Mouse (Mus musculus) myocyte (in vitro differentiated cells): Measurements from ENCODE around the gene Snx3. TPM values are rescaled to one million over a fixed set of nuclear protein-coding genes. Genes with fewer than 3 reads are reported as not detected.

Experiments
- H3K27me3 ChIP-seq: one replicate; pipeline ENCODE4 v1.6.1; 2011; ENCODE audit not compliant: control insufficient read depth, insufficient read depth, insufficient read length
- H3K36me3 ChIP-seq: one replicate; pipeline ENCODE4 v1.6.1; 2011; ENCODE audit not compliant: control insufficient read depth, insufficient read depth
- H3K4me2 ChIP-seq: one replicate; pipeline ENCODE4 v1.6.1; 2011; ENCODE audit warnings: low read depth, control low read depth
- H3K4me3 ChIP-seq: one replicate; pipeline ENCODE4 v1.5.1; 2011; ENCODE audit warnings: mild to moderate bottlenecking, control low read depth, moderate library complexity
- H3K79me2 ChIP-seq: one replicate; pipeline ENCODE4 v1.6.1; 2011; ENCODE audit not compliant: control insufficient read depth, insufficient read depth
- H3ac ChIP-seq: one replicate; pipeline ENCODE4 v1.6.1; 2011; ENCODE audit not compliant: control insufficient read depth, insufficient read length
- CEBPB ChIP-seq: IDR thresholded peaks from 2 replicates; pipeline ENCODE4 v1.6.1; 2011; ENCODE audit warnings: mild to moderate bottlenecking, moderate library complexity; ENCODE audit not compliant: poor library complexity, insufficient read depth, severe bottlenecking
- E2F4 ChIP-seq: IDR thresholded peaks from one replicate; pipeline ENCODE4 v1.6.1; 2011; ENCODE audit warnings: mild to moderate bottlenecking, control low read depth, moderate library complexity; ENCODE audit not compliant: insufficient read depth
- MAX ChIP-seq: IDR thresholded peaks from one replicate; pipeline ENCODE4 v1.6.1; 2011; ENCODE audit warnings: low read depth, mild to moderate bottlenecking, control low read depth
- MYOD1 ChIP-seq, 3 experiments: IDR thresholded peaks; one replicate each; pipeline ENCODE4 v1.6.1; 2011; ENCODE audit warnings: control low read depth in 2 of 3, low read depth in 2 of 3, mild to moderate bottlenecking in 2 of 3, moderate library complexity in 1 of 3; ENCODE audit not compliant: insufficient read length in 2 of 3, control insufficient read depth in 1 of 3
- MYOG ChIP-seq, 3 experiments: IDR thresholded peaks; one replicate each; pipeline ENCODE4 v1.6.1; 2011; ENCODE audit warnings: control low read depth in 2 of 3, low read depth in 2 of 3, mild to moderate bottlenecking in 2 of 3; ENCODE audit not compliant: insufficient read length in 2 of 3, control insufficient read depth in 1 of 3, insufficient read depth in 1 of 3
- POLR2A ChIP-seq: IDR thresholded peaks from one replicate; pipeline ENCODE4 v1.6.1; 2011; ENCODE audit warnings: low read depth, mild to moderate bottlenecking, control low read depth, moderate library complexity; ENCODE audit not compliant: insufficient read length
- POLR2AphosphoS2 ChIP-seq: IDR thresholded peaks from one replicate; pipeline ENCODE4 v1.6.1; 2011; ENCODE audit warnings: low read depth, control low read depth; ENCODE audit not compliant: insufficient read length
- REST ChIP-seq: IDR thresholded peaks from one replicate; pipeline ENCODE4 v1.6.1; 2011; ENCODE audit warnings: mild to moderate bottlenecking, control low read depth, moderate library complexity; ENCODE audit not compliant: insufficient read depth, insufficient read length
- SRF ChIP-seq: IDR thresholded peaks from one replicate; pipeline ENCODE4 v1.6.1; 2011; ENCODE audit warnings: low read depth; ENCODE audit not compliant: control insufficient read depth, insufficient read length
- TCF12 ChIP-seq: IDR thresholded peaks from one replicate; pipeline ENCODE4 v1.6.1; 2011; ENCODE audit warnings: mild to moderate bottlenecking, control low read depth; ENCODE audit not compliant: poor library complexity, insufficient read depth, severe bottlenecking
- TCF3 ChIP-seq: IDR thresholded peaks from one replicate; pipeline ENCODE4 v1.6.1; 2011; ENCODE audit warnings: low read depth, control low read depth; ENCODE audit not compliant: insufficient read length
- USF1 ChIP-seq: IDR thresholded peaks from one replicate; pipeline ENCODE4 v1.6.1; 2011; ENCODE audit warnings: low read depth, mild to moderate bottlenecking, control low read depth, moderate library complexity
- polyA plus RNA-seq: library from polyadenylated mRNA; unstranded; fragments of >200 nt; fragmentation: generic; extraction: Trizol; gene quantifications from one replicate; pipeline ENCODE4 v1.2.1, GENCODE M21; 2012; ENCODE audit warnings: missing spikeins

The Snx3 gene
- polyA plus RNA-seq, 1 experiment: 251 TPM

DNA sequence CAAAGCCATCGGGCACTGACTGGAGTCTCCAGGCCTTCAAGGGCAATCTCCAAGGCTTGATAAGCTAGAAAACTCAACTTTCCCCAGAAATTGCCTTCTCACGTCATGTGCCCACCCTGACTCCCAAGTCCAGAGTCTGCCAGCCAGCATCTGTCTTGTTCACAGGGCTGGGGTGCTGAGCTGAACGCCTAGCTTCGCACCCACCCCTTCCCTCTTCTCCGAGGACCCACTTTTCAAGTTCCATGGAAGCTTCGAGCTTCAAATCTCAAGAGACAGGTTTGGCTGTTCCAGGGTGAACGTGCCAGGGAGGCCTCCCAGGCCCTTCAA, 79.1 kb downstream of the Snx3 start:
- Histone ChIP-seq H3K36me3 (no peaks in the 10 kb centered on the region), H3K4me3 (no peak overlapping the region), H3K4me2 (no peak overlapping the region), H3ac (no peak overlapping the region), H3K79me2 (no peaks in the 10 kb centered on the region), H3K27me3 (peaks cover 91% of the 10 kb centered on the region)
- no peak for TF ChIP-seq CEBPB
- TF ChIP-seq MYOD1 (IDR thresholded peaks at IDR 0.05; ENCODE audit: control insufficient read depth in 1 of 3, insufficient read length in 2 of 3, low read depth in 2 of 3): no peak
- TF ChIP-seq TCF12: no peak
- no peak for TF ChIP-seq REST
- TF ChIP-seq POLR2A: no peak
- TF ChIP-seq USF1: no peak
- TF ChIP-seq SRF: no peak
- no peak for TF ChIP-seq TCF3
- no peak for TF ChIP-seq MYOG (IDR thresholded peaks at IDR 0.05; ENCODE audit: control insufficient read depth in 1 of 3, insufficient read depth in 1 of 3, insufficient read length in 2 of 3, low read depth in 2 of 3)
- no peak for TF ChIP-seq POLR2AphosphoS2
- no peak for TF ChIP-seq MAX
- no peak for TF ChIP-seq E2F4

DNA sequence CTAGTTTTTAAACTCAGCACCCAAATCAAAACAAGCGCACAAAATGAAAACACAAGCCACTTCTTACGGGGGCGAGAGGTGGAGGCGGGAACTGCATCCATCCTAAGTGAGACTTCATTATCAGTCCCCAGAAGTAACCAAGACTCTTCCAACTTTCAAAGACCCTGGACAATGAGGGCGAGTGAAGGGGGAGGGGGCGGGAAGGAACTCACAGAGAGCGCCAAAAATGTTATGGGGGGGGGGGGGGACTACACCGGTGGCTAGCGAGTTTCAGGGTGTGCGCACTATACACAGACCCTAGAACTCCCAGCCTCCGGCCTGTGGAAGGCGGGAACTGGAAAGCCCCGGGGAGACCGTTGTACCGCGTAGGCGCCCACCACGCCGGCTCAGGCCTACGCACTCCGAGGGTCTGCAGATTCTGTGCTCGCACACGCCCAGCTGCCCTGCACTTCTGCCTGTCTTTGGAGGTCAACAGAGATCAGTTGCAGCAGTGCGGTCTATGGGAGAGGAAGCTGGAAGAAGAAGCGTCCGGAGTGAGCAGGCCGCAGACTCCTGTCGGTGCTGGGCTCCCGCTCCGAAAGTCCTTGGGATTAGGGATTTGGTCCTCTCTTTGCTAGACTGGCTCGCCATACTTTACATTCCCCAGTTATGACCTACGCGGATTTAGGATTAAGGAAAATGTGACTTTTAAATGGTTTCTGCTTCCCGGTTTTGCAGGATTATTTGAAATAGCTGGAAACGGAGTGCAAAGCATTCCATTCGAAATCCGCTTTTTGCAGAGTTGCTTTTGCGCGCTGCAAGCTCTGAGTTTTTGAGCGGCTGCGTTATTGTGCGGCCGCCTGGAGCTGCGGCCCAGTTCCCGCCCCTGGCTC, 80.1 kb downstream of the Snx3 start:
- Histone ChIP-seq H3K4me2 (no peak overlapping the region), H3K79me2 (no peaks in the 10 kb centered on the region), H3K4me3 (no peak overlapping the region), H3K36me3 (no peaks in the 10 kb centered on the region), H3K27me3 (peaks cover 96% of the 10 kb centered on the region), H3ac (no peak overlapping the region)
- TF ChIP-seq POLR2A (no peak), MYOD1 (IDR thresholded peaks at IDR 0.05; ENCODE audit: control insufficient read depth in 1 of 3, insufficient read length in 2 of 3, low read depth in 2 of 3) (no peak), REST (no peak), POLR2AphosphoS2 (no peak), TCF12 (no peak), MAX (no peak), SRF (no peak), TCF3 (no peak), MYOG (IDR thresholded peaks at IDR 0.05; ENCODE audit: control insufficient read depth in 1 of 3, insufficient read depth in 1 of 3, insufficient read length in 2 of 3, low read depth in 2 of 3) (no peak), USF1 (no peak)

DNA sequence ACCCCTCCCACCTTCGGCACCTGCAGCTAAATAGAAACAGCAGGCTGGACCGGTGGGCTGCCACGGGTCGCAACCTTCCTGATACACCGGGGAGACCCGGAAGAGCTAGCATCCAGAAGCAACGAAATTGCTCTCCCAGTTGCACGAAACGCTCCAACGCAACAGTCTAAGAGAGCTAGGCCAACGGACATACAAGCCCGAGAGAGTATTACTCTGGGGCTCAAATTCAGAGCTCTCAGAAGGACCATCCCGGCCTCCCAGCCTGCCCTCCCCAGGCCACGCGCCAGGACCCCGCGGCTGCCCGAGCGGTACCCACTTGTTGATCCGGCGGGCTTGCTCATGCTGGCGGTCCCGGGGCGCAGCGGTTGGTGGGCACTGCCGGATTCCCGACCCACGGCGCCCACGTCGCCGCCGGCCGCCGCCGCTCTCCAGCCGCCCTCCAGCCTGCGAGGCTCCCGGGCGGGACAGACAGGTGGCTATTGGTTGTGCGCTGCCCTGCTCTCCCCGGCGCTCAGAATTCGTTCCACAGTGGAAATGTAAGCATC, 80.8 kb downstream of the Snx3 start:
- Histone ChIP-seq H3K36me3 (no peaks in the 10 kb centered on the region), H3K79me2 (no peaks in the 10 kb centered on the region), H3K27me3 (peaks cover 96% of the 10 kb centered on the region), H3K4me2 (no peak overlapping the region), H3ac (no peak overlapping the region), H3K4me3 (no peak overlapping the region)
- TF ChIP-seq CEBPB (no peak), MYOD1 (IDR thresholded peaks at IDR 0.05; ENCODE audit: control insufficient read depth in 1 of 3, insufficient read length in 2 of 3, low read depth in 2 of 3) (no peak), TCF3 (no peak), MYOG (IDR thresholded peaks at IDR 0.05; ENCODE audit: control insufficient read depth in 1 of 3, insufficient read depth in 1 of 3, insufficient read length in 2 of 3, low read depth in 2 of 3) (no peak), REST (no peak), POLR2AphosphoS2 (no peak), E2F4 (no peak), POLR2A (no peak), SRF (no peak), USF1 (no peak), TCF12 (no peak), MAX (no peak)

DNA sequence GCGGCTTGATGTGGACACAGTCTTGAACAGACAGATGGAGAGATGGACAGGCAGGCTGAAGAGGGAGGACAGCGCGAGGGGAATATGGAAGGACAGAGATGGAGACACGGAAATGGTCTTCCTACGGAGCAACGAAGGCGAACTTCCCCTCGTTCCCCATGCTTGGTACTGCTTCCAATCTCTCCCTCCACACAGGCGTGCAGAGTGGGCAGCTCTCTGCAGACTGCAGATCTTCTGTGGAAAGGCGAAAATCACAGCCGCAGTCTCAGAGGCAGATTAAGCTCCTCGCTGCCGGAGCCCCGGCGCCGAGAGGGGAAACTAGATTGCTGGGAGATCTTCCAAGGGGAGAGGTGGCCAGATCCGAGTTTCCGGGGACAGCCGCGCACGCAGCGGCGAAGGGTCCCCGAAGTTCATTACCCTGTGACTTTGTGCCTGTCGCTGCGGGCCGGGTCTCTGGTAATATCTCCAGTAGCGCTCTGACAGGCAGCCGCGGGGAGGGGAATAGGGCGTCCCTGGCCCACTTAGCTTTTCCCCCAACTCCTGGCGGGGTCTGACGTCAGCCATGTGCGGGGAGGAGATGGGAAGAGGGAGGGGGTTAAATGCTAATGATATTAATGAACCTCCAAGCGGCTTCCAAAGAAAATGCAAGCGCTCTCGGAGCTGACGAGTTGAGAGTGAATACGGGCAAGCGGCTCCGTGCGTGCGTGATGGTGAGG, 81.5 kb downstream of the Snx3 start, which contains the start of the genes Nr2e1 and Ostm1:
Gene Nr2e1, minus strand, starts transcription at position 476 of the 716 bp plus-strand sequence.
Gene Ostm1, plus strand, starts transcription at position 666 of the 716 bp plus-strand sequence.
- Histone ChIP-seq H3K27me3 (peaks cover 97% of the 10 kb centered on the region), H3K4me2 (no peak within 1 kb of the TSS), H3K36me3 (no peaks in the 10 kb centered on the region), H3K4me3 (no peak within 1 kb of the TSS), H3ac (no peak within 1 kb of the TSS), H3K79me2 (no peaks in the 10 kb centered on the region)
- TF ChIP-seq POLR2A (no peak), USF1 (no peak), MYOD1 (IDR thresholded peaks at IDR 0.05; ENCODE audit: control insufficient read depth in 1 of 3, insufficient read length in 2 of 3, low read depth in 2 of 3) (no peak), E2F4 (no peak), MAX (no peak), CEBPB (no peak), TCF12 (no peak), MYOG (IDR thresholded peaks at IDR 0.05; ENCODE audit: control insufficient read depth in 1 of 3, insufficient read depth in 1 of 3, insufficient read length in 2 of 3, low read depth in 2 of 3) (no peak), TCF3 (no peak), REST (no peak), POLR2AphosphoS2 (no peak), SRF (no peak)
